Mouse (Mus musculus) adrenal gland, postnatal 36 days (tissue): ENCODE data around the gene Pip5k1a. TPM values are rescaled to one million over a fixed set of nuclear protein-coding genes. Genes with fewer than 3 reads are reported as not detected.
"Not testable (repeated sequence)": the region's sequence is repeated elsewhere in the genome, so short reads cannot be mapped to it uniquely, and the experiment has no call there.

Experiments
- DNase-seq, 2 experiments: peaks; one replicate each; pipeline ENCODE4 v3.0.0; 2021; ENCODE audit warnings: mixed read lengths in 1 of 2
- total RNA-seq, 2 experiments: library from RNA; stranded (reverse); gene quantifications; 2 replicates each; pipeline ENCODE4 v1.2.3; 2021

The Pip5k1a gene
- total RNA-seq, 2 experiments from 2014 or later, result 41.8 to 58.9 TPM

GRCm38 (mm10) chr3:95042166-95042837, 64.4 kb downstream of the Pip5k1a start, which contains the start of gene Psmd4:
Psmd4 (minus strand) TSS chr3:95042614.
- DNase-seq, result peak; percentile 98

GRCm38 (mm10) chr3:95041625-95042024, 65.1 kb downstream of the Pip5k1a start:
- DNase-seq, result no peak

GRCm38 (mm10) chr3:95029953-95030352, 76.8 kb downstream of the Pip5k1a start:
- no peak for DNase-seq

GRCm38 (mm10) chr3:95029291-95029827, 77.4 kb downstream of the Pip5k1a start:
- DNase-seq, result not testable (repeated sequence)

- DNase-seq, result no peak
Measured at GRCm38 (mm10) chr3:95028603-95029002, 78.1 kb downstream of the Pip5k1a start.

- no peak for DNase-seq
Measured at GRCm38 (mm10) chr3:95027701-95028100, 79.0 kb downstream of the Pip5k1a start.

GRCm38 (mm10) chr3:95027057-95027645, 79.6 kb downstream of the Pip5k1a start:
- DNase-seq, result no peak

GRCm38 (mm10) chr3:95025202-95025601, 81.5 kb downstream of the Pip5k1a start:
- no peak for DNase-seq

GRCm38 (mm10) chr3:95024551-95024950, 82.2 kb downstream of the Pip5k1a start:
- DNase-seq, result peak in 1 of 2 experiments; percentile 35

- DNase-seq, result not testable (repeated sequence)
Measured at GRCm38 (mm10) chr3:95020956-95021355, 85.8 kb downstream of the Pip5k1a start.

GRCm38 (mm10) chr3:95018741-95019140, 88.0 kb downstream of the Pip5k1a start:
- no peak for DNase-seq

GRCm38 (mm10) chr3:95016532-95017056, 90.1 kb downstream of the Pip5k1a start:
- no peak for DNase-seq

GRCm38 (mm10) chr3:95015891-95016531, 90.7 kb downstream of the Pip5k1a start:
- peak; percentile 95 for DNase-seq

- peak; percentile 98 to 99 for DNase-seq
Measured at GRCm38 (mm10) chr3:95015337-95015872, 91.3 kb downstream of the Pip5k1a start, which contains the start of gene Zfp687. Zfp687 (minus strand) TSS chr3:95015448.

GRCm38 (mm10) chr3:95014428-95015151, 92.1 kb downstream of the Pip5k1a start:
- peak; percentile 72 for DNase-seq

- no peak for DNase-seq
Measured at GRCm38 (mm10) chr3:95013699-95014427, 92.9 kb downstream of the Pip5k1a start.

GRCm38 (mm10) chr3:95012982-95013381, 93.7 kb downstream of the Pip5k1a start:
- no peak for DNase-seq

GRCm38 (mm10) chr3:95010396-95010795, 96.3 kb downstream of the Pip5k1a start:
- DNase-seq, result no peak
